Mouse (Mus musculus) spleen, adult 2 months (tissue): ENCODE data around the gene Inmt. TPM values are rescaled to one million over a fixed set of nuclear protein-coding genes. Genes with fewer than 3 reads are reported as not detected.

ENCODE experiments used
- DNase-seq, 2 experiments: peaks; one replicate each; pipeline versions ENCODE4 v3.0.0 to v3.0.0-alpha.2; 2012 to 2021; ENCODE audit warnings: low spot score in 2 of 2, low read depth in 1 of 2
- H3K27ac ChIP-seq: fragments of 200-500 bp; 2 replicates; pipeline ENCODE4 v1.5.1; 2012; ENCODE audit warnings: low read length, inconsistent platforms; ENCODE audit not compliant: insufficient read depth
- H3K27me3 ChIP-seq: fragments of 200-500 bp; 2 replicates; pipeline ENCODE4 v1.6.1; 2012; ENCODE audit warnings: mild to moderate bottlenecking, moderate library complexity, low read length, inconsistent platforms; ENCODE audit not compliant: control insufficient read depth, insufficient read depth
- H3K36me3 ChIP-seq: fragments of 200-500 bp; 2 replicates; pipeline ENCODE4 v1.6.1; 2012; ENCODE audit warnings: mild to moderate bottlenecking, low read length, inconsistent platforms; ENCODE audit not compliant: control insufficient read depth, insufficient read depth
- H3K4me1 ChIP-seq: fragments of 200-500 bp; 2 replicates; pipeline ENCODE4 v1.6.1; 2011; ENCODE audit warnings: inconsistent platforms; ENCODE audit not compliant: control insufficient read depth, insufficient read depth, insufficient read length
- H3K4me3 ChIP-seq: fragments of 200-500 bp; 2 replicates; pipeline ENCODE4 v1.5.1; 2011; ENCODE audit warnings: mild to moderate bottlenecking, inconsistent platforms; ENCODE audit not compliant: insufficient read depth, insufficient read length; ENCODE audit errors: extremely low read depth
- CTCF ChIP-seq: fragments of 200-500 bp; IDR thresholded peaks from 2 replicates; pipeline ENCODE4 v1.5.1; 2011; ENCODE audit warnings: mild to moderate bottlenecking, inconsistent platforms; ENCODE audit not compliant: insufficient read depth, insufficient read length, insufficient replicate concordance; ENCODE audit errors: extremely low read depth
- POLR2A ChIP-seq: fragments of 200-500 bp; IDR thresholded peaks from 2 replicates; pipeline ENCODE4 v1.6.1; 2011; ENCODE audit warnings: low read depth, low read length, inconsistent platforms
- WGBS: fragments of 180-500 bp; shearing (Covaris S2); methylation state at CpG from one replicate; pipeline ENCODE4 v1.1.7; 2018; 5-methylcytosine and 5-hydroxymethylcytosine counted together
- polyA plus RNA-seq: library from polyadenylated mRNA; depleted of rRNA; stranded (reverse); fragments of >200 nt; gene quantifications from 2 replicates; pipeline ENCODE4 v1.2.3, GENCODE M21; 2012

Gene Inmt
- polyA plus RNA-seq, 1 experiment = 0.51 TPM

DNA sequence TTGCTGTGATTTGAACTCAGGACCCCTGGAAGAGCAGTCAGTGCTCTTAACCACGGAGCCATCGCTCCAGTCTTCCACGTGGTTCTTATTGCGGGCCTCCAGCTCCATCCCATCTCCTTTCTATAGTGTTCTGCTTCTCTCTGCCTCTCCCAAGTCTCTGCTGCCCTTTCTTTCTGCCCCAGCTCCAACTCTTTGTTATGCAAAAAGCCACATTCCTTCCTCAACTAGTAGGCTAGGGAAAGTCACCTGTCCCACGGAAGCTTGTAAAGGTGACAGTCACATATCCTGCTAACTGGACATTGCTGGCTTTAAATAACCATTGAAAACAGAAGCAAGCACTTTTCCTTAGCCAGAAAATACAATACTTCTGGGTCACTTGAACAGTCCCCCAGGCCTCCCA lies 5.0 kb downstream of the Inmt start:
- H3K27ac ChIP-seq = no peak overlapping the region
- H3K27me3 ChIP-seq = no peaks in the 10 kb centered on the region
- no peaks in the 10 kb centered on the region; the same call in 1 of the 2 replicates for H3K4me1 ChIP-seq
- DNase-seq = no peak
- TF ChIP-seq POLR2A (no peak), CTCF (no peak)
- WGBS = 72% methylated on average over 5 of the region's 5 CpGs
- H3K4me3 ChIP-seq = no peak overlapping the region
- H3K36me3 ChIP-seq = no peaks in the 10 kb centered on the region

DNA sequence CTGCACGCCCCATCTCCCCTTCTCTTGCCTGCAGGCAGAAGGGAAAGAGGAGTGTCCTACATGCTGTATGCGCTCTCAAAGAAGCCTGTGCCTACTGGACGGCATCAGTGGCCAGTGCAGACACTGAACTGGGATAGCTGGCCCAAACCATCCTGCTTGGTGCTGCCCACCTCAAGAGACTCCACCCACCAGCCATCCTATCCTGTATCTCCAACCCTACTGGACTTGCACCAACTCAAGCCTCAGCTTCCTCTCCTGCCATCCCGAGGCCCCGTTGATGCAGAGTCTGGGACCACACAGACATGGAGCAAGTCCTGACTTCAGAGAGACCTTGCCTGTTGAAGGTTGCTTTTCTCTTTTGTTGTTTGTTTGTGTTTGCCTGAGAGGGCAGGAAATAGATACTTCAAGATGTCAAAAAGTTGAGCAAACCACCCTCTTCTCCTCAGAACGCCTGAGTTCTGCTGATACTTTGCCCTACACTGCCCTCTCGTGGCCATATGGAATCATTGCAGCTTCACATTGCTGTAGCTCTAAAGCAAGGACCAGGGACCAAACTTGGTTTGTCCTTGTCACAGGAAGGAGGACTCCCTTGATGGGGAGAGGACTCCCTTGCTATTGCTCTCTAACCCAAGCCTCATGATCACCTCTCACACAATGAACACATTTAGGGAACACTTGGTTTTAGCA lies 7.9 kb downstream of the Inmt start:
- WGBS = 42% methylated on average over 7 of the region's 7 CpGs
- no peaks in the 10 kb centered on the region for H3K36me3 ChIP-seq

DNA sequence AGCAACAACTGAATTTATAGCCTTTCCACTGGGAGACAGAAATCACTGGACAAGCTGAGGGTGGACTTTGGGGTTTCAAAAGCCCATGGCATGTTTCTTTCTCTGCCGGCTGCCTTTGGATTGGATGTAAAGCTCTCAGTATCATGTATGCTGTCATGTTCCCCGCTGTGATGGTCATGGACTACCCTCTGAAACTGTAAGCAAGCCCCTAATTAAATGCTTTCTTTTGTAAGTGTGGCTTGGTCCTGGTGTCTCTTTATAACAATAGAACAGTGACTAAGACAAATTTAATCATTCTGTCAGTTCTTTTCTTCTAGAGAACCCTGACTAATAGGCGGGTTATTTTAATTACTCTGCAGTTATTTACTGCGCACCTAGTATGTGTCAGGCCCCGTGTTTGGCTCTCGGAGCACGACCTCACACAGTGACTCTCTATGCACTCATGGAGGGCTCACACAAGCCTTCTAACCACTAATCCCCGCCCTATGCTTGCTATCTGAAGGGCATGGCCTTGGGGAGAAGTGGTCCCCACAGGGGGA lies 11.7 kb downstream of the Inmt start:
- Histone ChIP-seq H3K36me3 (no peaks in the 10 kb centered on the region), H3K4me3 (no peak overlapping the region), H3K4me1 (no peaks in the 10 kb centered on the region; the same call in 1 of the 2 replicates), H3K27ac (no peak overlapping the region), H3K27me3 (no peaks in the 10 kb centered on the region)
- no peak for DNase-seq
- 83% methylated on average over 8 of the region's 8 CpGs for WGBS
- TF ChIP-seq CTCF (no peak), POLR2A (no peak)

More for the DNA sequence above, 7.9 kb downstream of the Inmt start:
- peak; percentile 79; the same call in 1 of the 2 replicates for TF ChIP-seq CTCF
- no peak for TF ChIP-seq POLR2A
- DNase-seq = peak; percentile 25 to 53
- Histone ChIP-seq H3K4me3 (no peak overlapping the region), H3K4me1 (no peaks in the 10 kb centered on the region; the same call in 1 of the 2 replicates), H3K27ac (no peak overlapping the region), H3K27me3 (no peaks in the 10 kb centered on the region)

DNA sequence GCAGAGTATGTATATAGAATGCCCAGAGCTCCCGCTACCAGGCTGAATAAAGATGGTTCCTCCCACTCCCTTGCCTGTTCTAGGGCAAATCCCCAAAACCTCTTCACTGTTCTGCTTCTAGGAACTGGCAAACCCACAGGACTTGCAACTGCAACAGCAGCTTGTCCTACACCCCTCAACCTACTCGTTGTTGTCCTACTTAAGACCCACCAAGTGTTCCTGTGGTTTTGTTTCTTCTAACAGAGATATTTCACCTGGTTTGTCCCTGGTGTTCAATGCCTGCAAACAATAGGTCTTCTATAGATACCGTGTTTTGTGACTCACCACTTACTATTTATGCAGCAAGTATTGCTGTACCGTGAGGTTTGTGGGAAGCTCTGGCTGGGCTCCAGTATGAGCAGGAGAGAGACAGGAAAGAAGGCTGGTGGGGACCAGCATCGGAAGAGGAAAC lies 13.5 kb downstream of the Inmt start:
- DNase-seq = no peak
- no peak overlapping the region for H3K27ac ChIP-seq
- H3K27me3 ChIP-seq = no peaks in the 10 kb centered on the region
- H3K4me3 ChIP-seq = no peak overlapping the region
- no peaks in the 10 kb centered on the region for H3K4me1 ChIP-seq
- no peak for TF ChIP-seq CTCF
- TF ChIP-seq POLR2A = no peak
- no peaks in the 10 kb centered on the region for H3K36me3 ChIP-seq
- WGBS = 31% methylated on average over 5 of the region's 5 CpGs

DNA sequence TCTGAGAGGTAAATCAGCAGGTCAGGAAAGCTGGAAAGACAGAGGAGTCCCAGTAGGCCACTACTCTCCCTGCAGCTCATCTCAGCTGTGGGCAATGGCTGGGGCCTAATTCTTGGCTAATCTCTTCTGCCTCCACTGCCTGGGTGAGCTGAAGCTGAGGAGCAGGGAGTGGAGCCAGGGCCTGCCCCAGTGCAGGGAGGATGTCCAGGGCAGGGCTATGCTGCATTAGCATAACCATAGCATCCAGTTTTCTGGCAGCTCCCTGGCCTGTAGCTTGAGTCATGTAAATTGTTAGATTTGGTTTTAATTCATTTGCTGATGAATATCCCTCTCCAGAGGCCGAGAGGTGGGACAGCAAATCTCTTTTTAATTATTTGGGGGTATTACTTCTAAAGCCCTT lies 15.6 kb downstream of the Inmt start:
- Histone ChIP-seq H3K27me3 (no peaks in the 10 kb centered on the region), H3K4me1 (no peaks in the 10 kb centered on the region)
- 79% methylated on average over 1 of the region's 1 CpGs for WGBS

DNA sequence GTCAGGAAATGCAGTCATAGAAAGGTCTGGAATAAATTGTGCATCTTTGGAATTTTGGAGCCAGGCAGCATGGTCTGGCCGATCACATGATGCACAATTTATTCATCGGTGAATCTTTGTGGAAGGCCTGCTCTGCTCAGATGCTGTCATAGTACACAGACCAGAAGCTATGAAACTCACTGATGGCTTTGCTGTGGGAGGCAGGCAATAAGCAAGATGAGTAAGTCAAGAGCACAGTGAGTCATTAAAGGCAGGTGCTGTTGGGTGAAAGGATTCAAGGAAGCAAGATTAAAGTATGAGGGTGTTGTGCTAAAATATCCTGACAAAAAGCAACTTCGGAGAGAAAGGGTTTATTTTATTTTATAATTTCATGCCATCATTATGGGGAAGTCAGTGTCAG lies 22.6 kb downstream of the Inmt start:
- WGBS = 83% methylated on average over 3 of the region's 3 CpGs
- TF ChIP-seq CTCF = no peak
- TF ChIP-seq POLR2A = no peak
- Histone ChIP-seq H3K36me3 (no peaks in the 10 kb centered on the region), H3K27me3 (no peaks in the 10 kb centered on the region), H3K4me1 (no peaks in the 10 kb centered on the region), H3K4me3 (no peak overlapping the region), H3K27ac (no peak overlapping the region)
- DNase-seq = no peak

More for the DNA sequence above, 15.6 kb downstream of the Inmt start:
- no peak for TF ChIP-seq POLR2A
- TF ChIP-seq CTCF = no peak
- H3K27ac ChIP-seq = no peak overlapping the region
- DNase-seq = no peak
- H3K4me3 ChIP-seq = no peak overlapping the region
- H3K36me3 ChIP-seq = no peaks in the 10 kb centered on the region

DNA sequence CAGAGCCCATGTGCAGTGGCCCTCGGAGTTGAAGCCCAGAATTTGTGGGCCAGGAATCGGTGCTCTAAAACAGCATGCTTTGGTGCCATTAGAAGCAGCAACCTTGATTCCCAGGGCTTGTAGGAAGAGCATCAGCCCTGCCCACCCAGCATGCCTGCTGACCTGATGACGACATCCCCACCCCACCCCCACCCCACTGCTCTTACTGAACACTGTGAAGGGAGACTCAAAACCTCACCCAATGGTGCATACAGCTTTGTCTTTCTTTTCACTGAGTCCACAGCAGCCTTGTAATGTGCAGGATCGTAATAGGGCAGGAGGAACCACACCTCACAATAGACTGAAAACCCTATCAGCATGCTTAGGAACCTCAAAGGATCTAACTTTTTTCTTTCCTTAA lies 28.7 kb downstream of the Inmt start:
- no peak for DNase-seq
- H3K4me3 ChIP-seq = no peak overlapping the region
- peaks cover 2% of the 10 kb centered on the region; the same call in 1 of the 2 replicates for H3K4me1 ChIP-seq
- H3K27me3 ChIP-seq = no peaks in the 10 kb centered on the region
- no peak overlapping the region for H3K27ac ChIP-seq
- TF ChIP-seq CTCF (no peak), POLR2A (no peak)
- 61% methylated on average over 4 of the region's 4 CpGs for WGBS
- H3K36me3 ChIP-seq = no peaks in the 10 kb centered on the region
